16 mouse cellular contexts compared by ENCODE assay signal in the genomic region with DNA sequence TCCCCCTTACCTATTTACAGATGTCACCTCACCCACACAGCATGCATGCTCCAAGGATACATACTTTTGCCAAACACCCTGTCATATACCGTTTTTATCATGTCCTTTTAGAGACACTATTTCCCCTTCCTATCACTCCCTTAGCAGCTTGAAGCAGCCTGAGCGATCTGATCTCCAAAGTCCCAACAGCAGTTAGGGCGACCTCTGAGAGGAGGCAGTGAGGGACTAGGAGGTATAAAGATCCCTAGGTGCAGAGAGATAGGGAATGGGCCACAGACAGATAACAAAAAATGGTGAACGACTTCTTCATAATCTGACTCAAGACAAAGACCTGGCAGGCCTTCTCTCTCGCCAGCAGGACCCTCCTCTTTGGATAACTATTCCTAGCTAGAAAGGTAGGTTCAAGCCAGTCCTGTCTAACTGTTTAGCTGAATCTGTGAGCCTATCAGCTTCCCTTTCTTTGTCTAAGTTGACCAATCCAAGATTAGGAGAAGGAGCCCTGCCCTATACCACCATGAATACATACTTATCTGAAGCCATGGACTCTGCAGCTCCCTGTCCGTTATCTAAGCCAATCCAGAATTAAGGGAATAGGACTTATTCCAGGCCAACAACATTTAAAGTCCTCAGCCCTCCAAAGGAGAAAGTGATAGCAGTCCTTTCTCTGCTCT. TPM values are rescaled to one million over a fixed set of nuclear protein-coding genes. Genes with fewer than 3 reads are reported as not detected.
"Had no signal": no experiment of that assay in that cellular context is flagged by ENCODE, and none has a peak within 500 bp of the region (broad histone marks: within the 10 kb centered on the region; RNA-seq: fewer than 3 reads in every experiment).

No protein-coding gene starts in this region.

- H3K4me3 ChIP-seq: limb, embryonic 12.5 days; lung, embryonic 15.5 days; midbrain, embryonic 15.5 days; neural tube, embryonic 13.5 days; stomach, embryonic 15.5 days had no signal

- H3K9ac ChIP-seq: limb, embryonic 12.5 days; lung, embryonic 15.5 days; midbrain, embryonic 15.5 days; neural tube, embryonic 13.5 days; stomach, embryonic 15.5 days had no signal

- H3K4me2 ChIP-seq: limb, embryonic 12.5 days; lung, embryonic 15.5 days; midbrain, embryonic 11.5 days; midbrain, embryonic 15.5 days; neural tube, embryonic 13.5 days; stomach, embryonic 15.5 days had no signal

- H3K9me3 ChIP-seq: limb, embryonic 12.5 days; lung, embryonic 15.5 days; midbrain, embryonic 15.5 days; neural tube, embryonic 13.5 days; stomach, embryonic 15.5 days had no signal

- DNase-seq: kidney, adult 11 months; kidney, adult 9 months; kidney, postnatal 36 days; layer of hippocampus, adult 9-11 months; right cerebral cortex, postnatal 14 days; thymus, postnatal 36 days had no signal

- H3K4me1 ChIP-seq: limb, embryonic 12.5 days; lung, embryonic 15.5 days; midbrain, embryonic 15.5 days; stomach, embryonic 15.5 days had no signal

- H3K36me3 ChIP-seq: limb, embryonic 12.5 days; lung, embryonic 15.5 days; midbrain, embryonic 15.5 days; neural tube, embryonic 13.5 days; stomach, embryonic 15.5 days had no signal

- H3K27ac ChIP-seq: kidney, postnatal 0 days; limb, embryonic 12.5 days; lung, embryonic 15.5 days; midbrain, embryonic 15.5 days; neural tube, embryonic 13.5 days; stomach, embryonic 15.5 days had no signal

- ATAC-seq: midbrain, embryonic 15.5 days had no signal

- H3K27me3 ChIP-seq: limb, embryonic 12.5 days; lung, embryonic 15.5 days; midbrain, embryonic 15.5 days; neural tube, embryonic 13.5 days; stomach, embryonic 15.5 days had no signal

RNA-seq across cellular contexts. Expression of a gene that starts 29.3 kb away (rescaled TPM):
- total RNA-seq: liver, adult 2 months; megakaryocyte, adult 5-6 weeks had no signal
- polyA plus RNA-seq: limb, embryonic 12.5 days; liver, adult 2 months; spleen, adult 2 months had no signal
